Mouse (Mus musculus) spleen, adult 2 months (tissue): ENCODE results near the gene Tcf20. TPM values are rescaled to one million over a fixed set of nuclear protein-coding genes. Genes with fewer than 3 reads are reported as not detected.
"Not testable (repeated sequence)": the region's sequence is repeated elsewhere in the genome, so short reads cannot be mapped to it uniquely, and the experiment has no call there.

Experiments
- DNase-seq, 2 experiments: peaks; one replicate each; pipeline versions ENCODE4 v3.0.0 to v3.0.0-alpha.2; 2012 to 2021; ENCODE audit warnings: low spot score in 2 of 2, low read depth in 1 of 2
- H3K27ac ChIP-seq: fragments of 200-500 bp; 2 replicates; pipeline ENCODE4 v1.5.1; 2012; ENCODE audit warnings: low read length, inconsistent platforms; ENCODE audit not compliant: insufficient read depth
- H3K27me3 ChIP-seq: fragments of 200-500 bp; 2 replicates; pipeline ENCODE4 v1.6.1; 2012; ENCODE audit warnings: mild to moderate bottlenecking, moderate library complexity, low read length, inconsistent platforms; ENCODE audit not compliant: control insufficient read depth, insufficient read depth
- H3K36me3 ChIP-seq: fragments of 200-500 bp; 2 replicates; pipeline ENCODE4 v1.6.1; 2012; ENCODE audit warnings: mild to moderate bottlenecking, low read length, inconsistent platforms; ENCODE audit not compliant: control insufficient read depth, insufficient read depth
- H3K4me1 ChIP-seq: fragments of 200-500 bp; 2 replicates; pipeline ENCODE4 v1.6.1; 2011; ENCODE audit warnings: inconsistent platforms; ENCODE audit not compliant: control insufficient read depth, insufficient read depth, insufficient read length
- H3K4me3 ChIP-seq: fragments of 200-500 bp; 2 replicates; pipeline ENCODE4 v1.5.1; 2011; ENCODE audit warnings: mild to moderate bottlenecking, inconsistent platforms; ENCODE audit not compliant: insufficient read depth, insufficient read length; ENCODE audit errors: extremely low read depth
- CTCF ChIP-seq: fragments of 200-500 bp; IDR thresholded peaks from 2 replicates; pipeline ENCODE4 v1.5.1; 2011; ENCODE audit warnings: mild to moderate bottlenecking, inconsistent platforms; ENCODE audit not compliant: insufficient read depth, insufficient read length, insufficient replicate concordance; ENCODE audit errors: extremely low read depth
- POLR2A ChIP-seq: fragments of 200-500 bp; IDR thresholded peaks from 2 replicates; pipeline ENCODE4 v1.6.1; 2011; ENCODE audit warnings: low read depth, low read length, inconsistent platforms
- WGBS: fragments of 180-500 bp; shearing (Covaris S2); methylation state at CpG from one replicate; pipeline ENCODE4 v1.1.7; 2018; 5-methylcytosine and 5-hydroxymethylcytosine counted together
- polyA plus RNA-seq: library from polyadenylated mRNA; depleted of rRNA; stranded (reverse); fragments of >200 nt; gene quantifications from 2 replicates; pipeline ENCODE4 v1.2.3, GENCODE M21; 2012; rRNA removed

Tcf20 gene
- polyA plus RNA-seq, 1 experiment: 21.4 TPM

DNA sequence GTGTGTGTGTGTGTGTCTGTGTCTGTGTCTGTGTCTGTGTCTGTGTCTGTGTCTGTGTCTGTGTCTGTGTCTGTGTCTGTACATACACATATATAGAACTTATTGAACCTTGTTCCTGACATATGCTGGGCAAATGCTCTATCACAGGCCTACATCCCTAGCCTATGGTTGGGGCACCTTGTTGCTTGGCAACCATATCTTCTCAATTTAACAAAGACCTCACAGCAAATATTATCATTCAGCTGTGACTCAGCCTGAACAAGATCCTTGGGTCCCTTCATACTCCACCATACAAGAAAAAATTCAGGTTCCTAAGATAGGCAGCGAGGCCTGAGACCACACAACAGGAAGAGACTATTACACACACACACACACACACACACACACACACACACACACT is 194.2 kb downstream of the Tcf20 start:
- DNase-seq: no peak
- H3K4me1 ChIP-seq: no peaks in the 10 kb centered on the region
- 37% methylated on average over 1 of the region's 1 CpGs for WGBS
- H3K4me3 ChIP-seq: no peak overlapping the region
- H3K27ac ChIP-seq: no peak overlapping the region
- H3K36me3 ChIP-seq: no peaks in the 10 kb centered on the region
- TF ChIP-seq POLR2A (no peak), CTCF (no peak)
- H3K27me3 ChIP-seq: no peaks in the 10 kb centered on the region

DNA sequence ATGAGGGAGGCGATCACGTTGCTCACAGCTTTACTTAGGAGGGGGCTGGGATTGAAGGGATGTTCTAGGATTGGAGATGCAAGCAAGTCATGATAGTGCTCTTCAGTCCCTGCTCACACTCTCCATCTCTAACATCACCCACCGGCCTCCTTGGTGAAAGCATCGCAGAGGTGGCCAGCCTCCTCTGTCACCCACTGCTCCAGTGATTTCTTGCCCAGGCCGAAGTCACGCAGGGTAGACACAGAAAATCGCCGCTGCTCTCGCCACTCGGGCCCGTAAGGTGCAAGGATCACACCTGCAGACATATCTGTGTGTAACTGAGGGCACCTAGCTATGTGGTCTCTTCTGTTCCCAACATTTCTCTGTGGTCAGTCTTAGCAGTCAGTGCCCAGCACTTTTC is 195.1 kb downstream of the Tcf20 start:
- Histone ChIP-seq H3K27me3 (no peaks in the 10 kb centered on the region), H3K4me1 (no peaks in the 10 kb centered on the region), H3K4me3 (no peak overlapping the region), H3K27ac (no peak overlapping the region), H3K36me3 (no peaks in the 10 kb centered on the region)
- 88% methylated on average over 11 of the region's 11 CpGs for WGBS
- DNase-seq: no peak
- TF ChIP-seq POLR2A: no peak
- no peak for TF ChIP-seq CTCF

- Histone ChIP-seq H3K4me3 (no peak overlapping the region), H3K36me3 (no peaks in the 10 kb centered on the region), H3K27me3 (no peaks in the 10 kb centered on the region), H3K4me1 (no peaks in the 10 kb centered on the region), H3K27ac (no peak overlapping the region)
- no peak for DNase-seq
- TF ChIP-seq CTCF: no peak
- TF ChIP-seq POLR2A: no peak
- 77% methylated on average over 1 of the region's 1 CpGs for WGBS
Observed at GRCm38 (mm10) chr15:82784581-82784980, 203.1 kb downstream of the Tcf20 start.

DNA sequence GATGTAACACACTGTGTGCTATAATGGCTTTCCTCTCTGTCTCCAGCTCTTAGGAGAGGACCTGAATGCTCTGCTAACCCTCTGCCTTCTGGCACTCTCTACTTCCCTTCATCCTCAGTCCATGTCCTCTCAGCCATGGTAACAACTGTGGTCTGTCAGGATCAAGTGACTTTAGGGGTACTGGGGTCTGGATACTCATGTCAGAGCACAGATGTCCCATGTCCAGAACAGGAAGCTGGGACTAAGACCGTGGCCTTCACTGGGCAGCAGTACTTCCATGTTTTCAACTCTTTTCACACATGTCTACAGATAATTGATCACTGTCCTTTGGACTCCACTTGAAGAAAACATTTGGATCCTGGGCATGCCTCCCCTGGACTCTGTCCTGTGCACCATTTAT is 203.9 kb downstream of the Tcf20 start:
- H3K4me1 ChIP-seq: no peaks in the 10 kb centered on the region
- H3K4me3 ChIP-seq: no peak overlapping the region
- no peaks in the 10 kb centered on the region for H3K36me3 ChIP-seq
- H3K27ac ChIP-seq: no peak overlapping the region
- TF ChIP-seq CTCF (no peak), POLR2A (no peak)
- no peak for DNase-seq
- no peaks in the 10 kb centered on the region for H3K27me3 ChIP-seq
- 71% methylated on average over 1 of the region's 1 CpGs for WGBS

DNA sequence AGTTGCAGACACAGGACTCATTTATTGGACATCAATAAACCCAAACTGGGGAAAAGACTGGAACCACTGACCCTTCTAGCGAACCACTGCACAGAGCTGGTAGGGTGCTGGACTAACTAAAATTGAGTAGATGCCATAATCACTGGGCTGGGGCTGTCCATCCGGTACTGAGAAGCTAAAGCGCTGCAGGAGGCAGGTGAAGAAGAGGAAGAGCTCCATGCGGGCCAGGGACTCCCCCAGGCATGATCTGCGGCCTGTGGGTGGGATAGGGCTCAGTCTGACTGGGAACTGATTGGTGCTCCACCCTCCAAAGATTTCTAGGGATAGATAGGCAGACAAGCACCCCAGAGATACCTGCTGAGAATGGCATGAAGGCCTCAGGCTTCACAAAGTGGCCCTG is 209.8 kb downstream of the Tcf20 start:
- H3K27me3 ChIP-seq, DNase-seq, H3K4me1 ChIP-seq, H3K4me3 ChIP-seq, H3K27ac ChIP-seq, H3K36me3 ChIP-seq: not testable (repeated sequence)
- 86% methylated on average over 5 of the region's 5 CpGs for WGBS

DNA sequence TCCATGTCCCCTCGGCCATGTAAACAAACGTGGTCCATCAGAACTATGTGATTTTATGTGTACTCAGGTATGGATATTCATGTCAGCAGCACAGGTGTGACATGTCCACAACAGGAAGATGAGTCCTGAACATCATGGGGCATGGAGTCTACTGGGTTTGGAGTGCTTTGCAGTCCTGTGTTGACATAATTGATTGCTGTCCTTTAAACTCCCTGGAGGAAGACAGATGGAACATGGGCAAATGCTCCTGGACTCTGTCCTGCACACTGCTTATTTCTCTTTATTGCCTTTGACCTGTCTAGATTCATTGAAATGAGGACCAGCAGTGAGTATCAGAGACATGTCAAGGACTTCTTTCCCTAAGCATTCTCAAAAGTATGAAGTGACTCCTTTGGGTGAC is 221.7 kb downstream of the Tcf20 start:
- WGBS: 85% methylated on average over 2 of the region's 2 CpGs
- Histone ChIP-seq H3K36me3 (no peaks in the 10 kb centered on the region), H3K4me3 (no peak overlapping the region), H3K4me1 (no peaks in the 10 kb centered on the region), H3K27me3 (no peaks in the 10 kb centered on the region), H3K27ac (no peak overlapping the region)
- no peak for DNase-seq
- TF ChIP-seq CTCF: no peak

- H3K27ac ChIP-seq: no peak overlapping the region
- TF ChIP-seq CTCF (no peak), POLR2A (no peak)
Observed at GRCm38 (mm10) chr15:82764881-82765280, 222.8 kb downstream of the Tcf20 start.

GRCm38 (mm10) chr15:82763631-82764420 is 223.8 kb downstream of the Tcf20 start, which contains the start of gene Cyp2d40:
Cyp2d40 (minus strand) TSS chr15:82764183.
- Histone ChIP-seq H3K4me3 (no peak within 1 kb of the TSS), H3K27me3 (no peaks in the 10 kb centered on the region), H3K4me1 (no peaks in the 10 kb centered on the region), H3K36me3 (no peaks in the 10 kb centered on the region), H3K27ac (no peak within 1 kb of the TSS)
- WGBS: 92% methylated on average over 9 of the region's 9 CpGs
- DNase-seq: no peak
- no peak for TF ChIP-seq POLR2A
- TF ChIP-seq CTCF: no peak

More at GRCm38 (mm10) chr15:82764881-82765280, 222.8 kb downstream of the Tcf20 start:
- no peak for DNase-seq
- WGBS: 84% methylated on average over 6 of the region's 6 CpGs
- no peaks in the 10 kb centered on the region for H3K36me3 ChIP-seq
- H3K27me3 ChIP-seq: no peaks in the 10 kb centered on the region
- H3K4me1 ChIP-seq: no peaks in the 10 kb centered on the region
- H3K4me3 ChIP-seq: no peak overlapping the region

Other genes starting within 250 kb of the Tcf20 start
- not detected in 2 replicates for gene Cyp2d40, start 223.7 kb downstream of the Tcf20 start, polyA plus RNA-seq
- 0.19 and 0.30 TPM in 2 replicates for gene Cyp2d26, start 193.6 kb downstream of the Tcf20 start, polyA plus RNA-seq
- 30.7 and 31.0 TPM in 2 replicates for gene Nfam1, start 45.4 kb upstream of the Tcf20 start, polyA plus RNA-seq
- gene Serhl, start 101.6 kb upstream of the Tcf20 start, polyA plus RNA-seq: 31.4 and 37.1 TPM in 2 replicates
- 86.8 and 104 TPM in 2 replicates for gene Rrp7a, start 134.9 kb upstream of the Tcf20 start, polyA plus RNA-seq
- 50.6 and 55.7 TPM in 2 replicates for gene Poldip3, start 161.5 kb upstream of the Tcf20 start, polyA plus RNA-seq
- gene Cyb5r3, start 184.7 kb upstream of the Tcf20 start, polyA plus RNA-seq: 76.1 and 90.0 TPM in 2 replicates